Mouse (Mus musculus): ENCODE results near the gene Slc25a14.
A peak's percentile ranks its signal among the peaks of the same experiment; 100 is the strongest.

Gene Slc25a14

GRCm38 (mm10) chrX:48623379-48624053 lies at the start of gene Slc25a14:
Gene Slc25a14 (plus strand): TSS chrX:48623413.
- DNase-seq (ENCODE audit: low spot score in 2 of 2) = peak; percentile 54 to 75

- DNase-seq (ENCODE audit: low spot score in 2 of 2) = no peak
Observed at GRCm38 (mm10) chrX:48583332-48583731, 39.9 kb upstream of the Slc25a14 start.

- no peak for DNase-seq (ENCODE audit: low spot score in 2 of 2)
Observed at GRCm38 (mm10) chrX:48593721-48594098, 29.5 kb upstream of the Slc25a14 start.

- peak; percentile 47 to 75 for DNase-seq (ENCODE audit: low spot score in 2 of 2)
Observed at GRCm38 (mm10) chrX:48594099-48594760, 29.0 kb upstream of the Slc25a14 start, which contains the start of gene Zfp280c. Gene Zfp280c (minus strand): TSS chrX:48594504.

GRCm38 (mm10) chrX:48596053-48596452 lies 27.2 kb upstream of the Slc25a14 start:
- no peak for DNase-seq (ENCODE audit: low spot score in 2 of 2)

- DNase-seq (ENCODE audit: low spot score in 2 of 2) = no peak
Observed at GRCm38 (mm10) chrX:48596906-48597305, 26.3 kb upstream of the Slc25a14 start.

GRCm38 (mm10) chrX:48604872-48605271 lies 18.3 kb upstream of the Slc25a14 start:
- DNase-seq (ENCODE audit: low spot score in 2 of 2) = no peak

- no peak for DNase-seq (ENCODE audit: low spot score in 2 of 2)
Observed at GRCm38 (mm10) chrX:48623049-48623378, 199 bp upstream of the Slc25a14 start.

- DNase-seq (ENCODE audit: low spot score in 2 of 2) = no peak
Observed at GRCm38 (mm10) chrX:48624054-48624420, 824 bp downstream of the Slc25a14 start.

GRCm38 (mm10) chrX:48637032-48637431 lies 13.8 kb downstream of the Slc25a14 start:
- peak in 1 of 2 experiments; percentile 34 for DNase-seq (ENCODE audit: low spot score in 2 of 2)

GRCm38 (mm10) chrX:48644122-48644521 lies 20.9 kb downstream of the Slc25a14 start:
- peak; percentile 27 to 42 for DNase-seq (ENCODE audit: low spot score in 2 of 2)

GRCm38 (mm10) chrX:48666807-48667206 lies 43.6 kb downstream of the Slc25a14 start:
- DNase-seq (ENCODE audit: low spot score in 2 of 2) = no peak

GRCm38 (mm10) chrX:48669588-48669987 lies 46.4 kb downstream of the Slc25a14 start:
- peak in 1 of 2 experiments; percentile 18 for DNase-seq (ENCODE audit: low spot score in 2 of 2)

GRCm38 (mm10) chrX:48671714-48672113 lies 48.5 kb downstream of the Slc25a14 start:
- no peak for DNase-seq (ENCODE audit: low spot score in 2 of 2)

GRCm38 (mm10) chrX:48674171-48674570 lies 51.0 kb downstream of the Slc25a14 start, which contains the start of gene Gpr119:
Gene Gpr119 (minus strand): TSS chrX:48674478.
- DNase-seq (ENCODE audit: low spot score in 2 of 2) = no peak

- DNase-seq (ENCODE audit: low spot score in 2 of 2) = peak; percentile 14 to 60
Observed at GRCm38 (mm10) chrX:48683451-48683850, 60.2 kb downstream of the Slc25a14 start.

GRCm38 (mm10) chrX:48683857-48684256 lies 60.6 kb downstream of the Slc25a14 start:
- no peak for DNase-seq (ENCODE audit: low spot score in 2 of 2)

- DNase-seq (ENCODE audit: low spot score in 2 of 2) = no peak
Observed at GRCm38 (mm10) chrX:48694460-48694859, 71.2 kb downstream of the Slc25a14 start.

- DNase-seq (ENCODE audit: low spot score in 2 of 2) = peak; percentile 70 to 91
Observed at GRCm38 (mm10) chrX:48694864-48695371, 71.7 kb downstream of the Slc25a14 start, which contains the start of gene Rbmx2. Gene Rbmx2 (plus strand): TSS chrX:48695004.

GRCm38 (mm10) chrX:48709701-48710100 lies 86.5 kb downstream of the Slc25a14 start:
- no peak for DNase-seq (ENCODE audit: low spot score in 2 of 2)

Measured in spleen, postnatal 10 days (tissue).